Mouse (Mus musculus): ENCODE measurements around the gene Slc34a3. TPM values are rescaled to one million over a fixed set of nuclear protein-coding genes. Genes with fewer than 3 reads are reported as not detected.
"Not testable (repeated sequence)": the region's sequence is repeated elsewhere in the genome, so short reads cannot be mapped to it uniquely, and the experiment has no call there.

The Slc34a3 gene
- not detected for total RNA-seq (2021)
- long read RNA-seq, experiment 1: 0 reads
- long read RNA-seq, experiment 2: 0 reads

DNA sequence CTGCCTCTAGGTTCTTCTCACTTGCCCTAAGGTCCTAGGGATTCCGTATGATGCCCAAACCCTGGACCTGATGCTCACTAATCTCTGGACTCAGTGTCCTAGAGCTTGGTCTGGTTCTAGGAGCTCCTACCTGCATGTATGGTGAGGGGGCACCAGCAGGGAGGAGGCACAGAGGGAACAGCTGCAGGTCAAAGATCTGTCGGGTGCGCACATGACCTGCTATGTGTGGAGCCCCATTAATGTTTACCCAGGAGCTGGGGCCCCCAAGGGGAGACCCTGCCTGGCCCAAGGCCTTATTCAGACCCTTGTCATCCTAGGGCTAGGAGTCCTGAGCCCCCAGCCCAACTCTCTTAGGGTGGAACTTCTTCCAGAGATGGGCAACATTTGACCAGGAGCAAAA lies at the start of gene Slc34a3:
Gene Slc34a3 (minus strand): TSS at position 315 of the 400 bp plus-strand sequence.
- no peak for DNase-seq

DNA sequence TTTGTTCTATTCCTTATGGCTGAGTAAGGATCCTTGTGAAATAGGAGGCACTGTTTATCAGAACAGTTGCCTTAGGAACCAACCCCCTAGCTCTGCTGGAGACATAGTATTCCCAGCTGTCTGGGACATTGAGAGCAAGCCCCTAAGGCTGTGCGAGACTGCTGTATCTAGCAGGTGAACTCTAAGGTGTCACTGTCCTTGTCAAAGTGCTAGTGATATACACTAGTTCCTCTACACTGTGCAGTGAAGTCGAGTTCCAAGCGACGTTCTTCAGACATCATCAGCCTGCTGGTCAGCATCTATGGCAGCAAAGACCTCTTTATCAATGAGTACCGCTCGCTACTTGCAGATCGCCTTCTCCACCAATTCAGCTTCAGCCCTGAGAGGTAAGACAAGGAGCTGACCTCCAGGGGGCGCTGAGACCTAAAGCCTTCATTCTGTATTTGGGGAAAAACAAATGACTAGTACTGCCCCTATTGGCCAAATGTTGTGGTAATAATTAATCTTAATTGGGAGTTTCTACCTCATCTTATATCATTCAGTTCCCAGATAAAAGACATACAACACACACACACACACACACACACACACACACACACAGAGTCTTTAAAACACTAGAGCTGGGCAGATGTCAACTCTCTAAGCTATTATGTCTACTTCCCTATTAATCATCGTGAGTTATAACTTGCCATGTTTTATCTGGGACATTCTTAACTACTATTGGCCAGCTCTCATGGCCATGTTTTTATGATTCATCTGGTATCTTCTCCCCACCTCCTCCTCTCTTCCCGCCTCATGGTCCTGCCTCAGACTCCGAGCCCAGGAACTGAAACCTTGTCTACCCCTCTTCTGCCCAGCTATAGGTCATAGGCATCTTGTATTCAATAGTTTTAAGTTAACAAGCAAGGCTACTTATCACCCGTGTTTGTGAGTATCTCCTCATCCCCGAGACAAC lies 45.0 kb upstream of the Slc34a3 start:
- peak; percentile 73 to 90 for DNase-seq

DNA sequence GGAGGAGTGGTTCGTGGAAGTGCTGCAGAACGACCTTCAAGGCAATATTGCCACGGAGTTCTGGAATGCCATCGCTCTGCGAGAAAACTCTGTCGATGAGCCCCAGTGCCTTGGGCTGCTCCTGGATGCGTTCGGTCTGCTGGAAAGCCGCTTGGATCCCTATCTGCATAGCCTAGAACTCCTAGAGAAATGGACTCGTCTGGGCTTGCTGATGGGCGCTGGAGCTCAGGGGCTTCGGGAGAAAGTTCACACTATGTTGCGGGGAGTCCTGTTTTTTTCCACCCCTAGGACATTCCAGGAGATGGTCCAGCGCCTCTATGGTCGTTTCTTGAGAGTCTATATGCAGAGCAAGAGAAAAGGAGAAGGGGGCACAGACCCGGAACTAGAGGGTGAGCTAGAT lies 38.8 kb upstream of the Slc34a3 start:
- DNase-seq: no peak

DNA sequence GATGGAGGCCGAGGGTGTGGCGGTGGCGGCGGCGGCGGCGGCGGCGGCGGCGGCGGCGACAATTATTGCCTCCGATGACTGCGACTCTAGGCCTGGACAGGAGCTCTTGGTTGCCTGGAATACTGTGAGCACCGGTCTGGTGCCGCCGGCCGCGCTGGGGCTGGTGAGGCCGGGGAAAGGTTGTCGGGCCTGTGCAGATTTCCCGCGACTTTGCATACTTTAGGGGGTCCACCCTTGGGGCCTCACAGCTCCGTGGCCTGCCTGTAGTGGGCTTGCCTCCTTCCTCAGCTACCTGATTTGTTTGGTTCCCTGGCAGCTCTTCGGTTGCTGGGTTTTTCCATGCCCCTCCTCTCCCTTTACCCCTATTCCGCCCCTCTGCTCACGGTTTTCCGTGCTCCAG lies 38.4 kb upstream of the Slc34a3 start:
- no peak for DNase-seq

DNA sequence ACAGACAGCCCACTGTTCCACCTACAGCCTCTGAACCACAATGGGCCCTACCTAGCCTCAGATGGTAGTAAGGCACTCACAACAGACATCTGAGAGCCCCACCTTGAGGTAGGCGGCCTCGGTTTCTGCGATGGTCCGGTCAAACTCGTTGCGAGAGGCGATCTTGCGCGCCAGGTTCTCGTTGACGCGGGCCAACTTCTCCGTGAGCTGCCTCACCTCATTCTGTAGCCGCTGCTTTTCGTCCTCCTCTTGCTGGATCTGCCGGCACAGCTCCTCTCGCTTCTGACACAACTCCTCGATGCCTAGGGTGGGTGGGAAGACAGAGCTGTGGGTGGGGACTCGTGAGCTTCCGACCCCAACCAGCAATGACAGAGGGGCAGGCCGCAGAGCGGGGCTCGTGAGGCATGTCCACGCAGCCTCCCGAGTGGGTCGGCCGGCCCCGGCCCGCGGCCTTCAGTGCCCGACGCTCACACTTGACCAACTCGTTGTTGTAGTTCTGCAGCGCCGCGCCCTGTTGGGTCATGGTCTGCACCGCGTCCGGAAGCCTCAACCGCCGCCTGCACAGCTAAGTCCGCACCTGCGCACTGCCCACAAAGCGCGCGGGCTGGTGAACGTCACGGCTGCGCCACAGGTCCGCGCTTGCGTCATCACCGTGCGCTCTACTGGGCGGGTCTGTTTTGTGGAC lies 37.8 kb upstream of the Slc34a3 start, which contains the start of the genes Ssna1 and Anapc2:
Gene Ssna1 (minus strand): TSS at position 612 of the 685 bp plus-strand sequence.
Gene Anapc2 (plus strand): TSS at position 652 of the 685 bp plus-strand sequence.
- DNase-seq: peak; percentile 97 to 99

DNA sequence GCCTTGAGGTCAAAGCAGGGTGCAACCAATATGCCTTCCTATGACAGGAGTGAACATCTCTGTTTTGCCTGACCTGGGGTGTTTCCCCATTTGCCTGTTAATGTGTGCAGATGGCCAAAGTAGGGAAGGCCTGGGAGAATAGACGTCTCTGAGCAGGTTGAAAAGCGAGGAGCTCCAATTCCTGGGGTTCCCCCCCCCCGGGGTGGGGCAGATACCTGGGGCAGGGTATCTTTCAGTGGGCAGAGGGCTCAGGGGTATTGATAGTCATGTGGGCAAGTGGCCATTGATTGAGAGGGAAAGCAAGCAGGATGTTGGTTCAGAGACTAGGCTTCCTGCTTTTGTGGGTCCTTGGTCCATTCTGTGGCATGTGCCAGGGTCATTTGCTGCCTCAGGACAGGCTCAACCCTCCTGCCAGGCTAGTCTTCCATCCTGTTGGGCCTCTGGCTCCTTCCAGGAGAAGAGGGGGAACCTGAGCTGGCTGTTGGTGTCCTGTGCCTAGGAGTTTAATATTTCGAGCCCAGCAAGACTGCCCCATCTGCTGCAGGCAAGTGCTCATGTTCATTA lies 33.7 kb upstream of the Slc34a3 start:
- DNase-seq: no peak

DNA sequence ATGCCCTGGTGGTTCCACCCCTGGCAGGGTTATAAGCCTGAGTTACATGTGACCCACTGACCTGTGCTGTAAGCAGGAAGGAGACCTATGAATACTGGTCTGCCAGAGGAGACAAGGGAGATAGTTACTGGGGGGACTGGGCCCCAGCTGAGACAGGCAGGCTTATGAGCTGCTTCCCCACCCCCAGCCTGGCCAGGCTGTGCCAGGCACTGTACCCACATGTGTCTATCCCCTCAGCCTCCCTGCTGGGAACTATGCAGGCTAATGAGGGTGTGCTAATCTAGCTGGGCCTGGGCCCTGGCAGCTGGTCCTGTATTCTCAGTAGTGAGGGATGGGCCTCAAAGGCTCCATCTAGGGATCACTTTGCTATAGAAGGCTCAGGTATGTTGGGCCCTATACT lies 33.1 kb upstream of the Slc34a3 start:
- no peak for DNase-seq

DNA sequence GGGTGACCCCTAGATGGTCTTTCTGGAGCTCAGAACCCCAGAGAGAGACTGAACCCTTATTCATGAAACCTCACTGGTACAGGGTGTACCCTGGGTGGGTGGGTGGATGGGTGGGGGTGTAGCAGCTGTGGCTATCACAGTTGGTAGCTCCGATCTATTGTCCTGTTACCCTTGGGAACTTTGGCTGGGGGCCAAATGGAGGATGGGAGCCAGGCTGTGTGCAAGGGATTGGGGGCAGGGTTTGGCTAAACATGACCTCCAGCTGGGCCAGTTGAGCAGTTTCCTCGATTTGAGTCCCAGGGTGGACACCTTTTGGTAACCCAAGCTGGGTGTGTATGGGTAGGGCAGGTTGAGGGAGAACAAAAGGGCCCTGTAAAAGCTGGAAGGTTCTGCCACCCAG lies 32.6 kb upstream of the Slc34a3 start:
- DNase-seq: peak; percentile 59 to 73

DNA sequence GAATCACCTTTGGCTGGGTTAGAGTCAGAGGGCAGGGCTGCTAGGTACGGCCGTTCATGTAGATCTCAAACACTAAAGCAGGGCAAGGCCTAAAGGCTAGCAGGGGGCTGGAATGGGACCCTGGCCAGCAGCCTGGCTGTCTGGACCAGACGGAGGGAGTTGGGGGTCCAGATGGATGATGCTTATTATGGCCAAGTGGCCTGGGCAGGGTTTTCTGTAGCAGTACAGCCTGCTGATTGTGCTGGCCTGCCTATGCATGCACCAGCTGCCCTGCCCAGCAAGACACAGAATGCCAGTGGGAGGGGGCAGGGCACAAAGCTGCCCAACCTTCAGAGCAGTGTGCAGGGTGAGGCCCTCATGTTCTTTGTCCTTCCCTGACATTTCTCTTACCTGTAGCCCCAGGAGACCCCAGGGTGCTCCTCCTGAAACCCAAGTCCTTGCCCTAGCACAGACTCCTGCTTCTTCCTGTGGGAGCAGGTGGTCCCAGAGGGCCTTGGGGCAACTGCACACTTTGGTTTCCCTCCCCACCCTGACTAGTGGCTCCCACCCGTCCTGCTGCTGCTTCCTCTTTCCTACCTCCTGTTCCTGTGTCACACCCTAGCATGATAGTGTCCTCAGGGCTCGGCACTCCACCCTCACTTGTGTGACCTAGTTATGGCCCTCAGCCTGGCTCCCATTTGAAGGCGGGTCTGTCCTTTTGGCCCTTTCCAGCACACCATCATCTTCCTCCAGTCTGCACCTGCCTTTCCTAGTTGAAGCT lies 31.9 kb upstream of the Slc34a3 start:
- DNase-seq: peak; percentile 49 to 76

DNA sequence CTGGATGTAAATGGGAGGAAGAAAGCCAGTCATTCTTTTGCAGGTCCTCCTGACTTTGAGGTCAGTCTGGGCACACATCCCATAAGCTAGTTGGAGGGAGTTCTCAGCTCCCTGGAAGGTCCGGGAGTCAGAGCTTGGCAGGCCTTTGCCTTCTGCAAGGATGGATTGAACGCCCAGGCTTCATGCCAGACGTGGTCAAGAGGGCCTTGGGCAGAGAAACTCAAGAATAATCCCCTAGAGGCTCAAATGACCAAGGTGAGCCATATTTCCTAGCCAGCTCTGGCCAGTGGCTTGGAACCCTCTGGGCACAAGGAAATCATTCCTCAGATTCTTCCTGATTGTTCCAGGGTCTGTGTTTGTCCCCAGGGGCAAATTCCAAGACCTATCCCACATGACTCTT lies 30.7 kb upstream of the Slc34a3 start:
- no peak for DNase-seq

DNA sequence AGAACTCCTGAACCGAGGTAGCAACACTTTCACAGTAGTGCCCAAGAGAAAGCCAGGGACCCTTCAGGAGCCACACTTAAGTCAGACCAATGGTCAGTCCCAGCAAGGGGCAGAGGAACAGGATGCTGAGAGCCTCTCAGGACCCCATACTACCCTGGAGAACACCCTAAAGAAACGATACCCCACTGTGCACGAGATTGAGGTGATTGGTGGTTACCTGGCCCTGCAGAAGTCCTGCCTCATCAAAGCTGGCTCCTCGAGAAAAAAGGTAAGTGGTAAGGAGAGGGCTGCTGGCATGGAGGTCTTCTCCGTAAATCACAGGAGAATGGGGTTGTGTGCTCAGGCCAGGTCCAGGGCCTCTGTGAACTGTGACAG lies 30.1 kb upstream of the Slc34a3 start:
- DNase-seq: no peak

DNA sequence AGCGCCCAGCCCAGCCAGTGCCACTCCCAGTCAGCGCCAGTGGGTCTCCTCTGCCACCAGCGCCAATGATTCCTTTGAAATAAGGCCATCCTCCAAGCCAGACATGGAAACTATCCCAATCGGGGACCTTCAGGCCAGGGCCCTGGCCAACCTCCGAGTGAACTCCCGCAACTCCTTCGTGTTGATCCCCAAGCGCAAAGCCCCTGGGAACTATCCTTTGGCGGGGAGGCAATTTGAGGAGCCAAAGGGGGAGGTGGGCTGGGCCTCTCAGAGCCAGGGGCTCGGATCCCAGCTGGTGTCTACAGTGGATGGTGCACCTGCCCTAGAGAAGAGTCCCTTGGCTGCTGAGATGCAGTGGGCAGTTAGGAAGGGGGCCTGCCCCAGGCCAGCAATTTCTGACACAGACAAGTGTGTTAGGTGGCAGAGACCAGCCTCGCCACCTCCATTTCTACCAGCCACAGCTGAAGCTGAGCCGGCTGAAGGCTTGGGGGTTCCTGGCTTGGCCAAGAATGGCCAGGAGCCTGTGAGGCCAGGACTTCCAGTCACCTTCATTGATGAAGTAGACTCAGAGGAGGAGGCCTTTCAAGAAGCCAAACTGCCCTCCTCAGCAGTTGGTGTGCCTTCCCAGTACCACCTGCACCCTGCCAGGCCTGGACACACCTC lies 29.6 kb upstream of the Slc34a3 start:
- DNase-seq: no peak

DNA sequence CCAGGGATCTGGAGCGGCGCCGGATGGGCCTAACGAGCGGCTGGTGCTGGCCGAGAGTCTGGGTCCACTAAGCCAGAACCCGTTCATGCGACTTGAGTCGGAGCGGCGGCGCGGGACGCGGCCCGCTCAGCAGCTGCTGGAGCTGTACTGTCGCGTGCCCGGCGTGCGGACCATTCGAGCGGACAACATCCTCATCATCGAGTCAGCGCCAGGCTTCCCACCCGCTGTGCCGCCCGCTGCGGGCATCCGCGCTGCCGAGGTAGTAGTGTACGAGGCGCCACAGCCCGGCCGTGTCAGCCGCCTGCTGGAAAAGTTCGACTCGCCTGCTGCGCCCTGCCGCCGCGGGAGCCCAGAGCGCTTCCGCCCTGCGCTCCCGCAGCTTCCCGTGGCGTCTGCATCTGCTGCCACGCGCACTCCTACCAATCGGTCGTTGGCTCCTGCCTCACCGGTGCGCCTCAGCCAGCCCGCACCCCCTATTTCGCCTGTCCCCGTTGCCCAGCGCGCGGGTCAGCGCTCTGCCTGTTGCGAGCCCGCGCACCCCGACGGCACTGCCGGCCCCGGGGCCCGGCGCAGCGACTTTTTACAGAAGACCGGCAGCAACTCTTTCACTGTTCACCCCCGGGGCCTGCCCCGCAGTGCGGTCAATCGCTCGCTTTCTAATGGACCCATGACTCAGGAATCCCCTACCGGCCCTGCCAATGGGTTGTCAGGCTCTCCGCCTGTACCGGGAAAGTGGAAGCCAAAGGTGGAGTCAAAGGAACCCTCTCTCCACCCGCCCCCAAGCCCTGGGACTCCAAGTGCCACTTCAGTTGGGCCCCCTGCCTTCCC lies 28.8 kb upstream of the Slc34a3 start:
- DNase-seq: peak; percentile 26 to 35

DNA sequence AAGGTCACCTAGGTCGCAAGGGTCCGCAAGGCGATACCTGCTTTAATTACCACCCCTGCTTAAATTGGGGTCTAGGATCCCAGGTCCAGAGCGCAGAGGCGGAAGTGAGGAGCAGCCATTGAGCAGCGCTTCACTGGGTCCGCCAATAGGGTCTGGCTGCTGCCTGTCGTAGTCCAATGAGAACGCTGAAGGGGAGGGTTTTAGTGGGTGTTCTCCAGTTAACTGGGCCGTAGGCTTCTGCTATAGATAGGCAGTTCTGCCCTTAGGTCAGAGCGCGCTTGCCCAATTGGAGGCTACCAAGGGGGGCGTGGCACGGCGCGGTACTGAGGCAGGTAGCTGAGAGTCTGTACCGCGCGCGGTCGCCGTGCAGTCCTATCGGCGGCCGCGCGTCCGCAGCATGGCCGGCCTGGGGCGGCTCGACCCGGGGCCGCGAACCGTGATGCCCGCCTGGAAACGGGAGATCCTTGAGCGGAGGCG lies 28.2 kb upstream of the Slc34a3 start, which contains the start of gene Tprn:
Gene Tprn (plus strand): TSS at position 328 of the 477 bp plus-strand sequence.
- DNase-seq: peak; percentile 94 to 98

DNA sequence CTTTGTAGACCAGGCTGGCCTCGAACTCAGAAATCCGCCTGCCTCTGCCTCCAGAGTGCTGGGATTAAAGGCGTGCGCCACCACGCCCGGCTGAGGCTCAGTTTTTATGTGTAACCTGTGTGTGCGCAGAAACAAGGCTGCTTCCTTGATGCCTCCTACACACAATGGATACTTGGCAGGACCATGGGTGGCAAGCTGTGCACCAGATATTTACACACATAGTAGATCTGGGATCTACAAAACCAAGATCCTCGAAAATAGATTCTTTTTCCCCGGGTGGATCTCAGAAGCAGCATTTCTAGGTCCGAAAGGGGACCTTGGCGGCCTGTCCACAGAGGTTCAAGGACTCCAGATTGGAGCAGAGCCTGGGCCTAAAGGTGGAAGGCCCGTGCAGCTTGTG lies 27.7 kb upstream of the Slc34a3 start:
- DNase-seq: no peak

DNA sequence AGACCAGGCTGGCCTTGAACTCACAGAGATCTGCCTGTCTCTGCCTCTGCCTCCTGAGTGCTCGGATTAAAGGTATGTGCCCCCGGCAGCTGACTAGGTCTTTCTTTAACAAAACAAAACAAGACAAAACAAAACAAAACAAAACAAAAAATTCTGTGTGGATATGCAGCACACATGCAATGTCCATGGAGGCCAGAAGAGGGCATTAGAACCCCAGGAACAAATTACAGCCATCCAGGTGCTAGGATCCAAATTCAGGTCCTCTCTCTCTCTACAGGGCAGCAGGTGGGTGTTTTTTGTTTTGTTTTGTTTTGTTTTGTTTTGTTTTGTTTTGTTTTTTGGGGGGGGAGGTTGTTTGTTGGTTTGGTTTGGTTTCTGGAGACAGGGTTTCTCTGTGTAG lies 24.7 kb upstream of the Slc34a3 start:
- no peak for DNase-seq

DNA sequence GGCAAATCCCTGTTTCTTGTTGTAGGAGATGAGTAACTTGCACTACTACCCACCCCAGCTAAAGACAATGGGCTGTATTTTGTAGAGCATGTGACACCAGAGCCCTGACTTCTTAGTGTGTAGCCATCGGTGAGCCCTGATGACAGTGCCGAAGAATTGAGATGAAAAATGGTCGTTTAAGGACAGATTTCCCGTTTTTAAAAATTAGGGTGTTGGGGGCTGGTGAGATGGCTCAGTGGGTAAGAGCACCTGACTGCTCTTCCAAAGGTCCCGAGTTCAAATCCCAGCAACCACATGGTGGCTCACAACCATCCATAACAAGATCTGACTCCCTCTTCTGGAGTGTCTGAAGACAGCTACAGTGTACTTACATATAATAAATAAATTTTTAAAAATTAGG lies 23.1 kb upstream of the Slc34a3 start:
- DNase-seq: not testable (repeated sequence)

DNA sequence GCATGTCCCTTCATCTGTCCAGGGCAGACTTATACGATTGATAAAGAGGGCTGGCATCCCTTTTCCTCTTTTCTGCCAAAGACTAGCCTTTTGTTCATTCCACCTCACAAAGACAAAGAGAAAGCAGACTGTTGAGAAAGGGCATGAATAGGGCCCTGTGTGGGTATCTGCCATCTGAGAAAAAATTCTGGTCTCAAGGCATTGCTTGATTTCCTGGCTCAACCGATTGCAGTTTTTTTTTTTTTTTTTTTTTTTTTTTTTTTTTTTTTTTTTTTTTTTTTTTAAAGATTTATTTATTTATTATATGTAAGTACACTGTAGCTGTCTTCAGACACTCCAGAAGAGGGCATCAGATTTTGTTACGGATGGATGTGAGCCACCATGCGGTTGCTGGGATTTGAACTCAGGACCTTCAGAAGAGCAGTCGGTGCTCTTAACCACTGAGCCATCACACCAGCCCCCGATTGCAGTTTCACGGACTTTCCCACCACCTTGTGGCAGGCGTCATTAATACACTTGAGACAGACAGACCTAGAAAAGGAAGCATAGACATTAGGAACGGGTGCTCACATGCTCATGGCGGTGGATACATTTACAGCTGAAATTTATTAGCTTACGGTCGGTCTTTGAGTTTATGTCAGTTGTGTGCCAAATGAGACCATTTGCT lies 22.4 kb upstream of the Slc34a3 start:
- DNase-seq: peak; percentile 30 to 58

DNA sequence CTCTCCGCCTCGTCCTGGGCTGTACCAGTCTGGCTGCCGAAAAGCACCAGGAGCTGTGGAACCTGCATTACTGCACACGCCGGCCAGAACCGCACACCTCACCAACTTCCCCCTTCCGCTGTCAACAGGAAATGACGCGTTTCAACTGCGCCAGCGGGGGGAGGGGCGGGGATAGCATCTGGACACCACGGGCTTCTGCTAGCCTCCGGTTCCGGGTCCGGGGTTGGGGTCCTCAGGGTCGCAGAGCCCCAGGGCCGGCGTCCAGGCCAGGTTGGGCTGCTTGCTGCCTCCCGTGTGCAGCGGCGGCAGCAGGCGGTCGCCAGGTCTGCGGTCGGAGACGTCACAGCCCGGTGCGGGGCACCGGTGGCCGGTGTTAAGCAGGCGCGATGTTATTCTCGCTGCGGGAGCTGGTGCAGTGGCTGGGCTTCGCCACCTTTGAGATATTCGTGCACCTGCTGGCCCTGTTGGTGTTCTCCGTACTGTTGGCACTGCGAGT lies 21.2 kb upstream of the Slc34a3 start, which contains the start of gene Tmem203:
Gene Tmem203 (plus strand): TSS at position 156 of the 496 bp plus-strand sequence.
- peak; percentile 91 to 95 for DNase-seq

All from heart, adult 18-20 months (tissue).